Mouse (Mus musculus): ENCODE results near the gene Spns2. TPM values are rescaled to one million over a fixed set of nuclear protein-coding genes. Genes with fewer than 3 reads are reported as not detected.

Spns2 gene
- 1 to 10 TPM; 1.3 to 1.8 TPM for total RNA-seq (2023)

DNA sequence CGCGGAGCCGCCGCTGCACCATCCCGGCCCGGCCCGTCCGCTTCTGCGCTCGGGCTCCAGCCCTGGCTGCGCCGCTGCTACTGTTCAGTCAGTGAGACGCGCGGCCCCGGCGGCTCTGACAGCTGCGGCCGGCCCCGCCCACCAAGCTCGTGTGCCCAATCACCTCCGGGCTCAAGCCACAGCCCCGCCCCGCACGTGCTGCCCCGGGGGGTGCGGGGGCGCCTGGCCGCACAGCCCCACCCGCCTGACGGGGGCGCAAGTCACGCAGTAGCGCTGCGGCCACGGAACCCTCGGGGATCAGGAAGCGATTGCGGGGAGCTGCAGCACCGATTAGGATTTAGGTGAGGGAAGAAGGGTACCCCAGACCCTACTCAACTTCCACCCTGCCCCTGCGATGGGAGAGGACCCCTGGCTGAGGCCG lies at the start of gene Spns2:
TSS of gene Spns2 (minus strand) at position 24 of the 421 bp plus-strand sequence.

DNA sequence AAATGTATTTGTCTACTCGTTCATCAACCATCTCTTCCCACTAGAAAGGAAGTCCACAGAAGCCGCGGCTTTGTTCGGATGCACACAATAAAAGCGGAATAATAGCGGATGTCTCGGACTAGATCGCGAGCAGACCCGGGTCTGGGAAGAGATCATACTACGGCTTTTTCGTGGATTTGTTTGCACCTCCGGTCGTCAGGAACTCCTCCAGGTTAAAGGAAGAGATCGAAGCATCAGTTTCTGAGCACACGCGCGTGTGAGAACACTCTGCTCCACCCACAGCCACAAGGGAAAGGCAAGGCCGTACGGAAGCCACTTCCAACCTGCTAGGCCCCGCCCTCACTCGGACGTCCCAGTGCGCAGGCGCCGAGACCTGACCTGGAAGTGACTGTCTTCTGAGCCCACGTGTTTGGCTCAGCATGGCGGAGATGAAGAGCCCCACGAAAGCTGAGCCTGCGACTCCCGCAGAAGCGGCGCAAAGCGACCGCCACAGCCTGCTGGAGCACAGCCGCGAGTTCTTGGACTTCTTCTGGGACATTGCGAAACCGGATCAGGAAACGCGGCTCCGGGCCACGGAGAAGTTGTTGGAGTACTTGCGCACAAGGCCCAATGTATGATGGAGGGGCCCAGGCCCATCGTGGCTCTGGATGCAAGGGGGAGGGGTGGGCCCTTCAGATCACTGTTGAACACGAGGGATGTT lies 48.6 kb downstream of the Spns2 start, which contains the start of gene Mybbp1a:
TSS of gene Mybbp1a (plus strand) at position 391 of the 700 bp plus-strand sequence.

DNA sequence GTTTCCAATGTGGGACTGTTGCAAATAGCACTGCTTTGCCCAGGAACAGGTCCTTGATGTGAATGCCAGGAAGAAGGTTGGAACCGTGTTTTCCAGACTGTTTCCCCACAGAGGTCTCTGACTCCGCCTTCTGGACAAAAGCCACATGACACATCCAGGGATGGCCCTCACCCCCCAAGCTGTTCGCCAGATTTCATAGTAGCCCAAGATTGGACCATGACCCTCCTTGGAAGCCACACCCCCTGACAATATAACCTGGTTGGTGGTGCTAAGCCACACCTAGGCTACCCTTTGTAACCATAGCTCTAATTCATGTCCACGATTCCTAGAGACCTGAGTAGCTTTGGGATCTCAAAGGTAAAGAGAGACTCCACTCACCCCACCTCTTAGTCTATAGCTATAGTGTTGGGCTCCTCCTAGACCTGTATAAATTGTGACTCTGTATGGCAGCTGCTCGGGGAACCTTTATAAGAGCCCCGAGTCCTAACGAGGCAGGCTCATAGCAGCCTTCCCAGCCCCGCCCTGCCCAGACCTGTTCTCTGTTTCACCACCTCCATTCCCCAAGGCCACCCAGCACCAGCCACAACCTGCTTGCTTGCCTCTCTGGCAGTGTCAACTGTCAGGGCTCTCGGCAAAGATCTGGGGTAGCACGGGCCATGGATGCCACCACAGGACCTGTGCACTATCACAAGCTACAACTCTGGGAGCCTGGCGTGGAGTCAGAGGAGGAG lies 54.6 kb downstream of the Spns2 start, which contains the start of gene Ggt6:
TSS of gene Ggt6 (plus strand) at position 564 of the 731 bp plus-strand sequence.

DNA sequence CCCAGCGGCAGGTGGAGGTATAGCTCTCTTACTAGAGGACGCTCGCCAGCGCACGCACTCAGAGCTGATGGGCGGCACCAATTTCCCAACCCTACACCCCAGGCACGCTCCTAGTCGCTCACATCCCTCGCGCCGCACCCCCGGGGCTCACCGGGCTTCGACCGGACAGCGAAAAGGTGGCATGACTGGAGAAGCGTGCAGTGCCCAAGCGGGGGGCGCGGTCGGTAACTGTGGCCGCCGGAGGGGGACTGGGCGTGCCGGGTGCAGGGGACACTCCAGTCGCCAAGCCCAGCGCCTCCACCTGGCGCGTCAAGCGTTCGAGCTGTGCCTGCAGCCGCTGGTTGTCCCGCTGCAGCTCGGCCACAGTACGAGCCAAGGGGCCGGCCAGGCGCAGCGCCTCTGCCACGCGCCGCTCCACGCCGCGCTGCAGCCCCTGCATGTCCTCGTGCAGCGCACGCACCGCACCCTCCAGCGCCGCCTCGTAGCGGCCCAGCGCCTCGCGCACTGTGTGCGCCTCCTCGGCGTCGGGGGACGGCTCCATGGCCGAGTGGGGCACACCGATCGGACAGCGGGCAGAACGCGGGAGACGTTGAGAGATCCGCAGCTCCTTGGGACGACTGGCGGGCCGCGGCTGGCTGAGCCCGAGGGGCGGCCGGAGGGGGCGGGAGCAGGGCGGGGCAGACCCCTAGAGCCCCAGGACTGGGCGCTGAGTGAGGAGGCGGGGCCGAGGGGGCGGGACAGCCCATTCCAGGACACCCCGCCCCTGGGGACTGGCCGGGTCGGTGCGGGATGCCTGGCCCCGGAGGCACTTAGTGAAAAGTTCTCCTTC lies 78.4 kb downstream of the Spns2 start, which contains the start of gene Smtnl2:
TSS of gene Smtnl2 (minus strand) at position 621 of the 829 bp plus-strand sequence.

Other genes with a start within 250 kb of the Spns2 start
- not detected for gene Slc13a5, start 222.7 kb downstream of the Spns2 start, total RNA-seq (2023)
- 10 to 100 TPM; 54.0 to 67.0 TPM for gene Xaf1, start 188.3 kb downstream of the Spns2 start, total RNA-seq (2023)
- gene Fbxo39, start 175.5 kb downstream of the Spns2 start, total RNA-seq (2023), result under 1 TPM; 0.47 to 0.52 TPM
- not detected for gene Tekt1, start 127.5 kb downstream of the Spns2 start, total RNA-seq (2023)
- 1 to 10 TPM in 1 of 2 experiments, not detected in 1; 2.3 TPM for gene Smtnl2, start 78.2 kb downstream of the Spns2 start, total RNA-seq (2023)
- not detected for gene Ggt6, start 54.4 kb downstream of the Spns2 start, total RNA-seq (2023)
- 10 to 100 TPM; 69.4 to 73.1 TPM for gene Mybbp1a, start 48.5 kb downstream of the Spns2 start, total RNA-seq (2023)
- 10 to 100 TPM; 12.3 to 12.6 TPM for gene Spns3, start 60.6 kb upstream of the Spns2 start, total RNA-seq (2023)
- gene Ube2g1, start 117.4 kb upstream of the Spns2 start, total RNA-seq (2023), result 10 to 100 TPM; 29.9 to 30.1 TPM
- gene Ankfy1, start 200.1 kb upstream of the Spns2 start, total RNA-seq (2023), result 10 to 100 TPM; 94.9 to 99.6 TPM